Mouse (Mus musculus) right cerebral cortex, adult 2 months (tissue): ENCODE results near the gene Zfp367.
A peak's percentile ranks its signal among the peaks of the same experiment; 100 is the strongest.

Source experiments
- DNase-seq, 2 experiments: peaks; one replicate each; pipeline ENCODE4 v3.0.0; 2021 to 2022; ENCODE audit warnings: low spot score in 2 of 2

Zfp367 gene

DNA sequence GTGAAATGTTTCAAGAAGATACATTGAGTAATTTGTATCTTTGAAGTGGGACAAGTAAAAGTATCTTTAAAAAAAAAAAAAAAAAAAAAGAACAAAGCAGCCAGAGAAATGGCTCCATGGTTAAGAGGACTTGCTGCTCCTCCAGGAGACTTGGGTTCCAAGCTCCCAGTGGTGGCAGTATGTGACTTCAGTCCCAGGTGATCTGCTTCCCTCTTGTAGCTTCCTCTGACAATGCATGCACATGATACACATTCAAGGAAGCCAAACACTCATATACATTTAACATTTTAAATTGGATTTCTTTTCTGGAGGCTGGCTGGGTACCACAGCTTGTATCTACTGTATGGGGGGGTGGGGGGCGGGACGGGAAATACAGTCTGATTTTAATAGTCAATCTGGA, 1.6 kb upstream of the Zfp367 start:
- no peak for DNase-seq

DNA sequence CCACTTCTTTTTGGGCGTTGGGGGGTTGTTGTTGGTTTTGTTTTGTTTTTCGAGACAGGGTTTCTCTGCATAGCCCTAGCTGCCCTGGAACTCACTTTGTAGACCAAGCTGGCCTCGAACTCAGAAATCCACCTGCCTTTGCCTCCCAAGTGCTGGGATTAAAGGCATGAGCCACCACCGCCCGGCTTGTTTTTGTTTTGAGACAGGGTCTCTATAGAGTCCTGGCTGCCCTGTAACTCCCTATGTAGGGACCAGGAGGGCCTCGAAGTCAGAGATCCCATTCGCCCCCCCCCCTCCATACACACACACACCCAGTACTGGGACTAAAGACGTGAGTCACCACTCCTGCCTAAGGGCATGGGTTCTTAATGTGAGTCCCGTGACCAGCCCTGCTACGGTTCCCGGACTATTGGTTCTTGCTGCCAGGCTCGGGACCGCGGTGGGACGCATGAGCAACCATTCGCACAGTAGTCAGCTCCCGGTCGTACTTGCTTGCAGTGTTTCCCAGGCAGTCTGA, 807 bp upstream of the Zfp367 start:
- DNase-seq = no peak

DNA sequence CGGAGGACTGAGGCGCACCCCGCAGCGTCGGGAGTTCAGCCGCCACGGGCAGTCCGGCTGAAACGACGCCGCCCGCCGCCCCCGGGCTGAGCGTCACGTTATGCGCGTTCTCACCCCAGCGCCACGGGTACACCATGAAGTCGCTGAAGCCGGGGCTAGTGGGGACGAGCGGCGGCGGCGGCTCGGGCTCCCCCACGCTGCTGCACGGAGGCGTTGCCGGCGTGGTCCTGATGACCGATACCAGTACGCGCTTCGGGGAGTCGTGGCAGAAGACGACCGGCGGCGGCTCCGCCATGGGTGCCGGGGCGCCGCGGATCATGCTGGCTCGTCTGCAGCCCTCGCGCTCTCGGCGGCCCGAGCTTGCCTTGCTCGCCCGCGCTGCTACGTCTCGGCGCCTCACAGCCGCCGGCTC, 325 bp downstream of the Zfp367 start:
- peak; percentile 27 to 56 for DNase-seq

DNA sequence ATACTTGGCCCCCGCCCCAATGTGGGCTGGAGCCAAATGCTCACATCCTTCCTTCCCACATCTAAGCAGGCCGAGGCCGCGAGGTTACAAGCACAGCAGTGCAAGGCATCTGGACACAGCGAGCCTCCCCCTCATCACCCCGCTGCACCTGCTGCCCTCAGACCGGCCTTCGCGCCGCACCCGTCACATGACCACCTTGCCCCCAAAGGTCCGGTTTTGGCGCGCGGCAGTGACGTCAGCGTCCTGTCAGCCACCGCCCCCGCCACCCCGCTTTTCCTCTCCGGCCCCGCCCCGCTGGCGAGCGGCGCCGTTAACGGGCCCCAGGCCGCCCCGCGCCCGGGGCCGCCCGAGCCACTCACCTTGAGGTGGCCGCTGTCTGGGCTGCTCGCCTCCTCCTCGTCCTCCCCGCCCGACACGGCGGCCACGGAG, 747 bp downstream of the Zfp367 start:
- DNase-seq = peak; percentile 77 to 78

DNA sequence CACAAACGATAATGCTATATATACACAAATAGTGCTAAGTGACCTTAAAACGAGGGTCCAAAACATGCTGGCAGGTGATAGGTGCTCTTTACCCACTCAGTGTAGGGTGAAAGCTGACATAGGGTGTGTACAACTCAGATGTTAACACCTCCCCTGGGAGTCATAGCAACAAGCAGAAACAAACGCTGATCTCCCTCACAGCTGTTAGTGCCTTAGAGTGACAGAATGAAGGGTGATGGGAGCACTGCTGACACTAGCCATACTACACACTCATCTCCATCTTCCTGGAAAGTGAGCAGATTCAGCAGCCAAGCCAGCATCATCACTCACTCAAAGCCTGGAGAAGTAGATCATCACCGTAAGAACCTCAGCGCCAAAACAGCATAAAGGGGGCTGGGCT, 2.9 kb downstream of the Zfp367 start:
- DNase-seq = no peak

DNA sequence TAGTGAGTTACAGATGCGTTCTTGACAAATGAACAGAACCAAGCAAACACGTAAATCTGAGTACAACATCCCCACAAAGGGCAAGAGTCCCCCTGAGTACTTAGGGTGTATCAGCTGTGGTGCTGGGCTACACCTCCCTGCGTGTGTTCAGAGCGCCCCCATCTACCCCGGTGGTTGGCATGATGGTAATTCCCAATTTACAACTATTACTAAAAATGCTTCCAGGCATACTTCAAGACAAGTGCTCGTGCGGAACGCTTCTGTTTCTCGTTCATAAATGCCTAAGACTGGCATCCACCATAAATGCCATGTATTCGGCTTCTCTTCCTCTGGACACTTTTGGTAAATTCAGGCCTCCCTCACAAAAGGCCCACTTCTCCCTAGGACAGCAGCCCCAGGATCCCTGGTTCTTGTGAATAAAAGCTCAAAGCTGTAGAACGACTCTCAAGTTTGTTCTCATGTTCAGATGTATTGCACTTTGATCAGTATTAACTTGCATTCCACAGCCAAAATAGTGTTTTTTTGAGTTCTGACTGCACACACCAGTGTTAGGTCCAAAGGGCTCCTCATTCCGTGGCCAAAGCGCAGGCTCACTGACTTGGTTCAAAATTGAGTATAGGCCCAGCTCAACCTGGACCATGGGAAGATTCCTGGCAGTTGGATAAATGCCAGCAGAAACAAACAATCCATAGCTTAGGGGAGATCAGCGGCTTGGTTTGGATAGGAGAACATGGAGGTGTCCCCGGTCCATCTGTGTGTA, 23.2 kb downstream of the Zfp367 start:
- peak; percentile 24 to 36 for DNase-seq

DNA sequence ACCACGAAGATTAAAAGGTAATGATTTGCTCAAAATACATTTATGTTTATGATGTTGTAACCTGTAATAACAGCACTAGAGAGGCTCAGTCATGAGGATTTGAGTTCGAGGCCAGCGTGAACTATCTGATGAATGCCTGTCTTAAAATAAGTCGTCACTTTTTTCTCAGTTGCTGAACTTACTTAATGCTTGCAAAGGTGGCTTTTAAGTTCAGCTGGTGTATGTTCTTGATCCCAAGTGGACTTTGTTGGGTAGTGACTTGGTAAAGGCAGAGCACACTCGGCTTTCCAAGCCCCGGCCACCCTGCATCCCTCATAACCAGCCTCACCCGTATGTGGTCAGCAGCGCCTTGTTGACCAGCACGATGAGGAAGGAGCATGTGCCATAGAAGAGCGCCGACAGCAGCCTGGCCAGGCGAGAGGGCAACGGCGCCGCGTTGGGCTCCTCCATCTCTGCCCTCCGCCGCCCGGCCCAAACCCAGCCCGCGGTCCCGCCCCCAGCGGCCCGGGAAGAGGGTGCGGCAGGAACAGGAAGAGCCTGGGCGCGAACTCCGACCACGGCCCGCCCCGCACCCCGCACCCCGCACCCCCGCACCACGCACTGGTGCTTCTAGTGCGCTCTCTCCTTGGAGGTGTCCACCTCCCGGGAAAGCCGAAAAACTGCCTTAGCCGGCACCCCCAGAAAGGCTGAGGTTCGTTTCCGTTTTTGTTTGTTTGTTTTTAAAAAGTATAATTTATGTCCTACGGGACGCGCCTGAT, 24.0 kb downstream of the Zfp367 start, which contains the start of gene Slc35d2:
TSS of gene Slc35d2 (minus strand) at position 511 of the 758 bp plus-strand sequence.
- no peak for DNase-seq

DNA sequence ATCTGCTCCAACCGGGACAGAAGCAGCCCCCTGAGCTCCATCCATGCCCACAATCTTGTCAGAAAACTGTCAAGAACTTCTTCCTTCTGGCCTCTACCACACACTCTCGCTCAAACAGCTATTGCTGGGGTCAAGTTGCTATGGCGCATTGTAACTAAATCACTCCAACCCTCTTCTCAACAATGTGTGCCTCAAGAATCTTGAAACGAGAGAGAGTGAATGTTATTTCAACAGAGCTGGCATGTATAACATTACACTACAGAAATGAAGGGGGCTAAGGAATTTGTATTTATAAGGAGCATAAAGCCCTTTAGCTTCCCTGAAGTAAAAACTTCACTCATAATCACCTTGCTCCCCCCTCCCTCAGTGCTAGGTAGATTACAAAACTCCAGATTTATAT, 26.7 kb downstream of the Zfp367 start:
- DNase-seq = no peak

DNA sequence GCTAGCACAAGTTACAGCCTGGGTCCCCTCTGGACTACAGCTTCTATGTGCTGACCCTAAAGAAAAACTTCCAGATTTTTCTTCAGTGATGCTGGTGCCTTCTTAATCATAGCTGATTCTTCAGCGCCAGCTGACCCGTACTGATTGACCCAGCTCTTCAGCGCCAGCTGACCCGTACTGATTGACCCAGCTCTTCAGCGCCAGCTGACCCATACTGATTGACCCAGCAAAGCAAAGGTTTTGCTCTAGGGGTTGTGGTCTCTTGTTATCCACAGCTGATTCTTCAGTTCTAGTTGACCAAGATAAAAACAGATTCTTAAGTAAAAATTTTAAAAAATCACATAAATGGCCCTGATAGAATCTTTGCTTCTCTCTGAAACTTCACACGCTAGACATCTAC, 28.1 kb downstream of the Zfp367 start:
- DNase-seq = no peak

DNA sequence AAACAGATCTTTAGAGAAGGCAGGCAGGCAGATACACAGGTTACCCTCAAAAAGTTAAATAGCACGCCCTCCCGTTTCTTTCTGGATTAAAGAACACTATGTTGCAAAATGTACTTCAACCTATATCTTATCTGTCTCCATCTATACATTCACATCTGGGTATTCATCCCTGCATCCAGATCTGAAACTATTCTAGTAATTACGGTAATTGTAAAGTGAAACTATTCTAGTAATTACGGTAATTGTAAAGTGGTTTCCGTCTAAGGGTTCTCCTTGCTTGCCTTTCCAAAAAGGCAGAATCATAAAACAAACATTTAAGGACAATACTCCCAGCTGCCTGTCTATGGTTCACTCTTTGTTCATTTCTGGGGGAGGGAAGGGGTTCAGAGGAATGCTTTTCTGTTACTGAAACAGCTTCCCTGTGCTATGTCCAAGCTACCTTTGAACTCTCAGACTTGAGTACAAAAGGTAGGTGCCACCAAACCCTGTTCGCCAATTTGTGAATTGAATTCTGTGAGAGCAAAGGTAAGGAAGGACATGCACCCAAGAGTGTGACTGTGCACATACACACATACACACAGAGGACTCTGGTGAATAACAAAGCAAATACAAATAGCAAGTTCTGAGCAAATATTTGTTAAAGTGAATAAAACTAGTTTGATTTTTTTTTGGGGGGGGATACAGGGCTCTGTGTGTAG, 29.4 kb downstream of the Zfp367 start:
- no peak for DNase-seq

DNA sequence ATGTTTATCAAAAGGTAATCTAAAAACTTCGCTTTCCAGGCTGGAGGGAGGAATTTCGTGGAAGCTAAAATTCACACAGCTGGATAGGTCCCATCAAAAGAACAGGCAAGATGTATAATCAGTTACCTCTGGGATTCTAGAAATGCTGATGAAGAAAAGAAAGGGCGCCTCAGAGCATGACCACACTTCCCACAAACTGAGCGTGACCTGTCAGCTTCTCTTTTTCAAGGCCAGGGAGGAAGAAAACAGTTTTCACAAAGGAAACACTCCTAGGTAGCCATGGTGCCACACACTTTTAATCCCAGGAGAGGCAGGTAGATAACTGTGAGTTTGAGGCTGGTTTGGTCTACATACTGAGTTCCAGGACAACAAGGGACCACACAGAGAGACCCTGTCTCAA, 32.2 kb downstream of the Zfp367 start:
- DNase-seq = no peak

DNA sequence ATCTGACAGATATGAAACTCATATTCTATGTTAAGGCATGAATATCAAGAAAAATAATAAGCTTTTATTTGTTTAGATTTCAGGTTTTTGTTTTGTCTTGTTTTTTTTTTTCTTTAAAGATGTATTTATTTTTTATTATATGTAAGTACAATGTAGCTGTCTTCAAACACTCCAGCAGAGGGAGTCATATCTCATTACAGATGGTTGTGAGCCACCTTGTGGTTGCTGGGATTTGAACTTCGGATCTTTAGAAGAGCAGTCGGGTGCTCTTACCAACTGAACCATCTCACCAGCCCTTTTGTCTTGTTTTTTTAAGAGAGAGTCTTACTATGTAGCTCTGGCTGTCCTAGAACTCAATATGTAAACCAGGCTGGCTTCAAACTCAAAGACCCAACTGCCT, 35.6 kb downstream of the Zfp367 start:
- no peak for DNase-seq

DNA sequence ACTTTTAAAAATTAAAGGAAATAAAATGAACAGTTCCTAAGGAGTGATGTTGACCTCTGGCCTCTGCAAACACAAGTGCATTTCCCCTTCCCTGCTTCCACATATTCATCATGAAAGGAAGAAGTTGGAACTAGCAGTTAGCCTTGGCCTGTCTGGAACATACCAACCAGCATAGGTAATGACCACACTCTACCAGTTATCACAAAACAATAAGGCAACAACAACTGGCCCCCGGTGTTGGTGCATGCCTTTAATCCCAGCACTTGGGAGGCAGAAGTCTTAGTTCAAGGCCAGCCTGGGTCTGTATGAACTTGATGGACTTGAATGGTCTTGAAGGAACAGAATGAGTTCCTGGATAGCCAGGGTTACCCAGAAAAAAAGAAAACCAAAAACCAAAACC, 42.6 kb downstream of the Zfp367 start:
- DNase-seq = no peak

DNA sequence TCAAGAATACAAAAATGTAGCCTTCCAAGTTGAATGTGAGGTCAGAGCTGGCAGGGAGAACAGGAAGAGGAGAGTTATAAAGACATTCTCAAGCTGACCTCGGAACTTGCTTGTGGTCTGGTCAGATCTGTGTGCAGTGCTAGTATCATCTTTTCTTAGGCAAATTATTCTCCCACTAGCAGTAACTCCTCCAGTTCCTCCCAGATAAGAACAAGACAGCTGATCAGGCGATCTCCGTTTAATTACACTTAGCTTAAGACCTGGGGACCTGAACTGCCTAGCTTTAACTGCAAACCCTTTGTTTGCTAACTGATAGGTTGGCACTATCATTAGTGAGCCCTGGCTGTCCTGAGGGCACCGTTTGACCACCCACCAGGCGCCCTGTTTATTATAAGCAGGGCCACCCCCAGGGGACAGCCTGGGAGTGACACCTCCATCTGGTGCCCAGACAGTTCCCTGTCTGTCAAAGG, 44.6 kb downstream of the Zfp367 start:
- DNase-seq = no peak

DNA sequence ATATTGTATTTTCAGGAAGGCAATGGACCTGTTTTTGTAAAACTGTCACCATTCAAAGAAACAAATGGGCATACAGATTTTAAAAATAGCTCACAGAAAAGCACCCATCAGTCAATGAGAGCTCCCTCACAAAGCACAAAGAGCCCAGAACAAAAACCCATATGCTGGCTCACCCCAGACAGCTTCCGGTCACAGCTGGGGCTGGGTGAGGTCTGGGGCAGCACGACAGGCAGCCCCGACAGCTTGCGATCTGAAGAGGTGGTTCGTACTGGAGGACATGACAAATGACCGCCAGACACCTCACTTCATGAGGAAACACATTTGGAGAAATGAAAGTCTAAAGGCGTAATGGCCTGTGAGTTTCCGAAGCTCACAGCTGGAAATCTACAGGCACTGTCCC, 45.5 kb downstream of the Zfp367 start:
- DNase-seq = no peak

DNA sequence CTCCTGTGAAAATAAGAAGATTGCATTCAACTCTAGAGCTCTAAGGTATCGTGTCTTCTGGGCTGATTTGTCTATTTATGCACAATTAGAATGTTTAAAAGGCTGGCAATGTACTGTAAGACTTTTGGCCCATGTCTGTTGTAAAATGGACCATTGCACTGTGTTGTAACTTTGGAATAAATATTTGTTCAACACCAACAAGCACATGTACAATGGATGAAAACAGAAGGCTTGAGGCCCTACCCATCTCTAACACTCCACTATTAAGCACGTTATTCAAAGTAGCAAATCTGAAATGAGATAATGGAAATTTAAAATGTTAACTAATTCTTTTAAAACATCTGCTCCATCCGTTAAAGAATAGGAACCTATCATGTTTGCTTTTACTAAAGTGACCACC, 45.9 kb downstream of the Zfp367 start:
- no peak for DNase-seq

DNA sequence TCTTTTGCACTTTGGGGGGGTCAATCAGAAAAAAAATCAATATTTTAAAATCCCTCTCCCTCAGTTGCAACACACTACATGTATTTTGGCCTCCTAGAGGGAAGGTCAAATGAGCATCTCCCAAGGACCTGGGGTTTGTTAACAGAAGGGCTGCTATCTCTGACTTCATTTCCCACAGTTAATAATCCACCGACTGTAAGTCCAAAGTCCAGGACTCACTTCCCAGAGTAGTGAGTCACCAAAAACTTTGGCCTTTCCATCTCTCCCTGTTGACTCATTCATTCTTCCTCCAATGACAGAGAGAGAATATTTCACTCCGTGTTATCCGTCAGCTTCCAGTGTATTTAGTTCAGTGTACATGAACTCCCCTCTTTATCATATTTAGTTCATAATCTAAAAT, 47.3 kb downstream of the Zfp367 start:
- DNase-seq = no peak

DNA sequence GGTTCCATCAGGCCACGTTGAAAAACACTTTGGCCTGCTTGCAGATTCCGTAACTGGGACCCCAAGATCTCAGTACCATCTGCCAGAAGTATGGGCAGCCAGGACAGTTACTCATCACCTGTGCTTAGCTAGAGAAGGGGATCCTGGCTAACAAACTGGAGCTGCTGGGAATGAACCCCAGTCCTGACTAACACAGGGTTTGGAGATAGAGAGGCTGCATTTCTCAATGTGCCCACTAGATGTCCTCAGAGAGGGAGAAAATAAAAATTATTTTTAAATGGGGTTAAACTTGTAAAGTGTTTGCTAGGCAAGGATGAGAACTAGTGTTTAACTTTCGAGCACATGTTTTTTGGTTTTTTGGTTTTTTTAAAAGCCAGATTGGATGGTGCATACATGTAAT, 52.8 kb downstream of the Zfp367 start:
- peak; percentile 35 to 47 for DNase-seq

DNA sequence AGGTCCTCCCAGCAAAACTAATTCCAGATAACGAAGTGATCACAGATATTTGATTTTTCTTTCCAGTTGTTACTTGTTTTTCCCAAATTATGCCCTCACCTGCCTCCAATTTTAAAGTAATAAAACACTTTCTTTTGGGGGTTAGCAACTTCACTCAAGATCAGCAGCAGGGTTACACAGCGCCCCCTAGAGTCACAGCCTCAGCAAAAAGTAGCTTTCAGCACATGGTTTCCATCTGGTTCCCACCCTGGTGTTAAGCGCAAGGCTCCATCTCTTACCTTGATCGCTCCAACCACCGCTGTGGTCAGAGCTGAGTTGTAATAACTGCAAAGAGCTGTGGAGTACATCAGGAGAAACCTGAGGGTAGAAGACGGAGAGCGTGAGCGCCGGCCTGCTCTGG, 54.0 kb downstream of the Zfp367 start:
- DNase-seq = peak in 1 of 2 experiments; percentile 17

DNA sequence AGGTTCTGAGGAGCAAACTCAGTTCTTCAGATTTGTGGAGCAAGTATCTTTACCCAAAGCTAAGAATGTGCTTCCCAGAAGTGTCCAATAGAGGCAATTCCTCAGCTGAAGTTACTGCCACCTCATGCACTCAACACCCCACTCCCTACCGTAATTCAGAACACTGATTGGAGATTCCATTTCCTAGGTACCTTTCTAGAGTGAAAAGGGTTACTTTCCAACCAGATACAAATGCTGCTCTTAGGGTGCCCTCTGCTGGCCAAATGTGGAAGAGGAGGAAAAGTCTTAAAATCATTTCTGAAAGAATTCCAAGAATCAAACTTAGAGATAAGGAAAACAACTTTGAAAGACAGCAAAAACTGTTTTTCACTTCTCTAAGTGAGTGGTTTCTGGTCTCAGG, 59.7 kb downstream of the Zfp367 start:
- DNase-seq = peak; percentile 84 to 86

DNA sequence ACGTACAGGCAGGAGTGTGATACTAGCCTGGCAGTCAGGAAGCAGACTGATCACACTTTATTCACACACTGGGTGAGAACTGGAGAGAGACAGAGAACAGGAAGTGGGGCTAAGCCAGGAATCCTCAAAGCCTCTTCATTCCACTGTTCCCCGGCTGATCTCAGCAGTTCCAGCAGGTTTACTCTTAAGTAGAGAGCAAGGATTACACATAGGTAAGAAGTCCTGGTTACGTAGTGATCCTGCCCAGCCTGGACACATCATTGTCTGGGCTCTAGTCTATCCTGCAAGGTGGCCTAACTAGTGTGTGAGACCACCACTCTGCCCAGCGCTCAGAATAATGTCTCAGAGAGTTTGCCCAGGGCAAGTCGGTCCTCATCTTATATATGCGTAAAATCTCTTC, 60.2 kb downstream of the Zfp367 start:
- DNase-seq = no peak

DNA sequence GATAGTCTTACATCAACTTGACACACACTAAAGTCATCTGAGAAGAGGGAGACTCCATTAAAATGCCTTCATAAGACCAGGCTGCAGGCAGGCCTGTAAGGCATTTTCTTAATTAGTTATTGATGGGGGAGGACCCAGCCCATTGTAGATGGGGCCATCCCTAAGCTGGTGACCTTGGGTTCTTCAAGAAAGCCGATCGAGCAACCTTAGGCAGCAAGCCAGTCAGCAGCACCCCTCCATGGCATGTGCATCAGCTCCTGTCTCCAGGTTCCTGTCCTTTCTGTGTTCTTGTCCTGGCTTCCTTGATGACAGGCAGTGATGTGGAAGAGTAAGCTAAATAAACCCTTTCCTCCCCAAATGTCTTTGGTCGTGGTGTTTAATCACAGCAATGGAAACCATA, 60.9 kb downstream of the Zfp367 start:
- no peak for DNase-seq
